Mouse (Mus musculus) lung, embryonic 14.5 days (tissue): ENCODE measurements around the gene Rad50. TPM values are rescaled to one million over a fixed set of nuclear protein-coding genes. Genes with fewer than 3 reads are reported as not detected.

Experiments
- ATAC-seq: fragments of 200-750 bp; cut with Nextera tagmentation; 2 replicates; pipeline ENCODE4 v1.8.0; 2017; ENCODE audit warnings: mild to moderate bottlenecking, moderate TSS enrichment, moderate library complexity; ENCODE audit not compliant: insufficient read depth
- DNase-seq: peaks from one replicate; pipeline ENCODE4 v3.0.0-alpha.2; 2015
- H3K27ac ChIP-seq: fragments of 300-500 bp; sonication (generic); 2 replicates; pipeline ENCODE4 v1.5.1; 2014; ENCODE audit warnings: low read depth, mild to moderate bottlenecking, moderate library complexity
- H3K27me3 ChIP-seq: fragments of 300-500 bp; sonication (generic); 2 replicates; pipeline ENCODE4 v1.6.1; 2014; ENCODE audit warnings: low read length, control low read depth; ENCODE audit not compliant: insufficient read depth
- H3K36me3 ChIP-seq: fragments of 300-500 bp; sonication (generic); 2 replicates; pipeline ENCODE4 v1.6.1; 2014; ENCODE audit warnings: control low read depth; ENCODE audit not compliant: insufficient read depth
- H3K4me1 ChIP-seq: fragments of 300-500 bp; sonication (generic); 2 replicates; pipeline ENCODE4 v1.6.1; 2014; ENCODE audit warnings: antibody characterized with exemption, control low read depth; ENCODE audit not compliant: insufficient read depth
- H3K4me2 ChIP-seq: fragments of 300-500 bp; sonication (generic); 2 replicates; pipeline ENCODE4 v1.6.1; 2014; ENCODE audit warnings: mild to moderate bottlenecking
- H3K4me3 ChIP-seq: fragments of 300-500 bp; sonication (generic); 2 replicates; pipeline ENCODE4 v1.5.1; 2014; ENCODE audit warnings: low read depth, low read length
- H3K9ac ChIP-seq: fragments of 300-500 bp; sonication (generic); 2 replicates; pipeline ENCODE4 v1.6.1; 2014
- H3K9me3 ChIP-seq: fragments of 300-500 bp; sonication (generic); 2 replicates; pipeline ENCODE4 v1.6.1; 2016; ENCODE audit warnings: low read depth, low read length, control low read depth
- CTCF ChIP-seq: IDR thresholded peaks from 2 replicates; pipeline ENCODE4 v1.5.1; 2016; ENCODE audit warnings: antibody characterized with exemption, low read depth
- WGBS: fragments of 180-500 bp; shearing (Covaris S2); extraction: QIAGEN DNeasy Blood & Tissue Kit; methylation state at CpG from one replicate; pipeline ENCODE4 v1.1.7; 2014; 5-methylcytosine and 5-hydroxymethylcytosine counted together
- polyA plus RNA-seq: library from polyadenylated mRNA; unstranded; fragments of >200 nt; fragmentation: Nextera tagmentation; extraction: Ambion mirVana; gene quantifications from 2 replicates; pipeline ENCODE4 v1.2.1, GENCODE M21; 2014

The Rad50 gene
- polyA plus RNA-seq, 1 experiment from 2014 or later: 32.3 TPM

- no peak overlapping the region for H3K4me3 ChIP-seq
- DNase-seq (no peak), ATAC-seq (no peak)
- no peaks in the 10 kb centered on the region for H3K9me3 ChIP-seq
- no peaks in the 10 kb centered on the region for H3K4me1 ChIP-seq
- H3K27me3 ChIP-seq: no peaks in the 10 kb centered on the region
- no peak overlapping the region for H3K4me2 ChIP-seq
- H3K27ac ChIP-seq: no peak overlapping the region
- H3K9ac ChIP-seq: no peak overlapping the region
- WGBS: 59% methylated on average over 8 of the region's 8 CpGs
- no peaks in the 10 kb centered on the region for H3K36me3 ChIP-seq
- no peak for TF ChIP-seq CTCF
Observed at GRCm38 (mm10) chr11:53616748-53617558, 90.2 kb downstream of the Rad50 start.

- Histone ChIP-seq H3K36me3 (no peaks in the 10 kb centered on the region), H3K9me3 (no peaks in the 10 kb centered on the region), H3K4me2 (no peak overlapping the region), H3K4me3 (no peak overlapping the region), H3K27me3 (no peaks in the 10 kb centered on the region), H3K4me1 (no peaks in the 10 kb centered on the region), H3K27ac (no peak overlapping the region), H3K9ac (no peak overlapping the region)
- no peak for TF ChIP-seq CTCF
- WGBS: 90% methylated on average over 8 of the region's 8 CpGs
- no peak for DNase-seq
- no peak for ATAC-seq
Observed at GRCm38 (mm10) chr11:53615575-53615974, 91.5 kb downstream of the Rad50 start.

- H3K4me3 ChIP-seq: no peak overlapping the region
- ATAC-seq (no peak), DNase-seq (no peak)
- TF ChIP-seq CTCF: no peak
- no peaks in the 10 kb centered on the region for H3K27me3 ChIP-seq
- H3K9me3 ChIP-seq: no peaks in the 10 kb centered on the region
- no peak overlapping the region for H3K4me2 ChIP-seq
- H3K36me3 ChIP-seq: no peaks in the 10 kb centered on the region
- no peaks in the 10 kb centered on the region for H3K4me1 ChIP-seq
- no peak overlapping the region for H3K27ac ChIP-seq
- H3K9ac ChIP-seq: no peak overlapping the region
- 57% methylated on average over 6 of the region's 6 CpGs for WGBS
Observed at GRCm38 (mm10) chr11:53615172-53615571, 91.9 kb downstream of the Rad50 start.

- Histone ChIP-seq H3K4me3 (no peak overlapping the region), H3K27me3 (no peaks in the 10 kb centered on the region), H3K27ac (no peak overlapping the region), H3K9ac (no peak overlapping the region), H3K4me2 (no peak overlapping the region), H3K4me1 (no peaks in the 10 kb centered on the region), H3K36me3 (no peaks in the 10 kb centered on the region), H3K9me3 (no peaks in the 10 kb centered on the region)
- ATAC-seq (no peak), DNase-seq (no peak)
- WGBS: 73% methylated on average over 3 of the region's 3 CpGs
- no peak for TF ChIP-seq CTCF
Observed at GRCm38 (mm10) chr11:53609672-53610071, 97.4 kb downstream of the Rad50 start.

GRCm38 (mm10) chr11:53609231-53609630 is 97.9 kb downstream of the Rad50 start:
- 74% methylated on average over 6 of the region's 6 CpGs for WGBS
- no peak for DNase-seq
- H3K27ac ChIP-seq: no peak overlapping the region
- no peak for TF ChIP-seq CTCF
- H3K4me1 ChIP-seq: no peaks in the 10 kb centered on the region
- ATAC-seq: no peak
- H3K4me2 ChIP-seq: no peak overlapping the region
- no peaks in the 10 kb centered on the region for H3K27me3 ChIP-seq
- H3K9ac ChIP-seq: no peak overlapping the region
- H3K4me3 ChIP-seq: no peak overlapping the region
- no peaks in the 10 kb centered on the region for H3K36me3 ChIP-seq
- H3K9me3 ChIP-seq: no peaks in the 10 kb centered on the region

- Histone ChIP-seq H3K27me3 (no peaks in the 10 kb centered on the region), H3K27ac (no peak overlapping the region), H3K9me3 (no peaks in the 10 kb centered on the region), H3K9ac (no peak overlapping the region), H3K36me3 (peaks cover 11% of the 10 kb centered on the region), H3K4me3 (no peak overlapping the region), H3K4me1 (no peaks in the 10 kb centered on the region), H3K4me2 (peak overlapping the region; percentile 1; the same call in 1 of the 2 replicates)
- DNase-seq (peak; percentile 23), ATAC-seq (no peak)
- no peak for TF ChIP-seq CTCF
- 4% methylated on average over 12 of the region's 12 CpGs for WGBS
Observed at GRCm38 (mm10) chr11:53605609-53606008, 101.5 kb downstream of the Rad50 start.

- no peaks in the 10 kb centered on the region for H3K27me3 ChIP-seq
- ATAC-seq (no peak), DNase-seq (no peak)
- H3K36me3 ChIP-seq: peaks cover 17% of the 10 kb centered on the region
- H3K4me1 ChIP-seq: no peaks in the 10 kb centered on the region
- H3K9ac ChIP-seq: no peak overlapping the region
- H3K4me3 ChIP-seq: no peak overlapping the region
- 91% methylated on average over 3 of the region's 3 CpGs for WGBS
- H3K4me2 ChIP-seq: no peak overlapping the region
- no peaks in the 10 kb centered on the region for H3K9me3 ChIP-seq
- H3K27ac ChIP-seq: no peak overlapping the region
- TF ChIP-seq CTCF: peak; percentile 23; the same call in 1 of the 2 replicates
Observed at GRCm38 (mm10) chr11:53604983-53605382, 102.1 kb downstream of the Rad50 start.

Other genes starting within 250 kb of the Rad50 start
- not detected in 2 replicates for gene Gm9837, start 236.8 kb downstream of the Rad50 start, polyA plus RNA-seq
- not detected in 2 replicates for gene Gm9945, start 227.2 kb downstream of the Rad50 start, polyA plus RNA-seq
- 0.17 and 0.18 TPM in 2 replicates for gene Sowaha, start 227.0 kb downstream of the Rad50 start, polyA plus RNA-seq
- gene Sept8, start 188.1 kb downstream of the Rad50 start, polyA plus RNA-seq: 25.3 and 25.6 TPM in 2 replicates
- 67.9 and 69.7 TPM in 2 replicates for gene Kif3a, start 139.9 kb downstream of the Rad50 start, polyA plus RNA-seq
- gene Il4, start 88.7 kb downstream of the Rad50 start, polyA plus RNA-seq: 1.1 and 2.1 TPM in 2 replicates
- gene Il13, start 72.6 kb downstream of the Rad50 start, polyA plus RNA-seq: not detected in 2 replicates
- not detected in 2 replicates for gene Il5, start 13.5 kb upstream of the Rad50 start, polyA plus RNA-seq
- 17.3 and 17.9 TPM in 2 replicates for gene Irf1, start 62.7 kb upstream of the Rad50 start, polyA plus RNA-seq
- 0.22 and 0.28 TPM in 2 replicates for gene Gm17334, start 65.9 kb upstream of the Rad50 start, polyA plus RNA-seq
- gene Gm12216, start 151.9 kb upstream of the Rad50 start, polyA plus RNA-seq: 1.0 and 2.2 TPM in 2 replicates
- gene Slc22a5, start 184.3 kb upstream of the Rad50 start, polyA plus RNA-seq: 7.6 and 8.9 TPM in 2 replicates